8 mouse cellular contexts compared by ENCODE assay signal in the genomic region with DNA sequence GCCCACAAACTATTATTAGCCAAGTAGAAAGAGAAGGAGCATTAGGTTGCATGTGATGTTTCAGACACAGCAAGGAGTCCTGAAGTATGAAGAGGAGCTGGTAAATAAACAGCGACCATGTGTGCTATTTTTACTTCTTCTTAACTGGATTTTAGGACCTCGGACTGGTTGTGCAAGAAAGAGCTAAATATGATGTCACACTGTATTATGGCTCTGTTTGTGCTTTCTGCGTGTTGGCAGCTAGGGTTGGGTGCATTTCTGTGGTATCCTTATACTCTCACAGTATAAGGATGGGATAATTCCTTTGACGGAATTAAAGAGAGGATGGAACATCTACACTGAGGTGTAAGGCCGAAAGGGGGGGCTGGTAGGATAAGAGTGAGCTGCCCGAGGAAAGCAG. TPM values are rescaled to one million over a fixed set of nuclear protein-coding genes. Genes with fewer than 3 reads are reported as not detected.
DNase-seq lines count a peak whose midpoint lies in the region; ATAC-seq lines count a peak whose summit lies in the region.

No protein-coding gene starts in this region.

- no peak for DNase-seq in kidney, adult 18-20 months
- no peak for DNase-seq in limb, embryonic 11.5 days (ENCODE audit: low spot score)
- DNase-seq in left cerebral cortex, postnatal 4 days = no peak
- DNase-seq in frontal cortex, adult 2 months (ENCODE audit: extremely low spot score in 1 of 2, low spot score in 1 of 2) = no peak
- no peak for DNase-seq in urinary bladder, adult 2 months (ENCODE audit: low spot score)

- peak overlapping the region; percentile 33 for H3K27ac ChIP-seq in kidney, embryonic 15.5 days
- peak overlapping the region; percentile 99 for H3K27ac ChIP-seq in embryonic facial prominence, embryonic 15.5 days (replicated peaks)
- no peak overlapping the region for H3K27ac ChIP-seq in limb, embryonic 11.5 days (replicated peaks; ENCODE audit: low read depth, low read length)
- no peak overlapping the region for H3K27ac ChIP-seq in neural tube, embryonic 13.5 days (replicated peaks)

- ATAC-seq in kidney, embryonic 15.5 days (replicated peaks; ENCODE audit: low FRiP score) = no peak
- ATAC-seq in embryonic facial prominence, embryonic 15.5 days (ENCODE audit: insufficient number of reproducible peaks, low FRiP score, low TSS enrichment, low read depth) = no peak
- no peak for ATAC-seq in limb, embryonic 11.5 days (ENCODE audit: insufficient number of reproducible peaks, low FRiP score, low TSS enrichment, low read depth)
- no peak for ATAC-seq in neural tube, embryonic 13.5 days (ENCODE audit: low read depth)

- peaks cover 69% of the 10 kb centered on the region for H3K36me3 ChIP-seq in kidney, embryonic 15.5 days
- peaks cover 50% of the 10 kb centered on the region for H3K36me3 ChIP-seq in embryonic facial prominence, embryonic 15.5 days
- H3K36me3 ChIP-seq in limb, embryonic 11.5 days (ENCODE audit: control insufficient read depth, insufficient read depth, low read length) = peaks cover 42% of the 10 kb centered on the region
- H3K36me3 ChIP-seq in neural tube, embryonic 13.5 days = peaks cover 62% of the 10 kb centered on the region

- peak overlapping the region; percentile 26; the same call in 1 of the 2 replicates for H3K9ac ChIP-seq in kidney, embryonic 15.5 days
- no peak overlapping the region for H3K9ac ChIP-seq in embryonic facial prominence, embryonic 15.5 days
- no peak overlapping the region for H3K9ac ChIP-seq in limb, embryonic 11.5 days (ENCODE audit: low read length)
- H3K9ac ChIP-seq in neural tube, embryonic 13.5 days = peak overlapping the region; percentile 55; the same call in 1 of the 2 replicates

- no peaks in the 10 kb centered on the region for H3K9me3 ChIP-seq in kidney, embryonic 15.5 days (replicated peaks)
- no peaks in the 10 kb centered on the region for H3K9me3 ChIP-seq in embryonic facial prominence, embryonic 15.5 days (replicated peaks)
- H3K9me3 ChIP-seq in limb, embryonic 11.5 days (ENCODE audit: control insufficient read depth, low read length) = no peaks in the 10 kb centered on the region
- no peaks in the 10 kb centered on the region for H3K9me3 ChIP-seq in neural tube, embryonic 13.5 days

- intact Hi-C loops in left cerebral cortex, postnatal 4 days (cut with DNase I) = loop anchor here (10.0 kb wide), 1 partner anchor 110 kb away; a partner anchor contains a TSS

- H3K4me1 ChIP-seq in kidney, embryonic 15.5 days = peaks cover 42% of the 10 kb centered on the region
- H3K4me1 ChIP-seq in embryonic facial prominence, embryonic 15.5 days = peaks cover 40% of the 10 kb centered on the region
- peaks cover 16% of the 10 kb centered on the region for H3K4me1 ChIP-seq in limb, embryonic 11.5 days (ENCODE audit: control insufficient read depth, insufficient read depth, low read length)
- peaks cover 42% of the 10 kb centered on the region for H3K4me1 ChIP-seq in neural tube, embryonic 13.5 days (replicated peaks)

- H3K4me3 ChIP-seq in kidney, embryonic 15.5 days (replicated peaks) = peak overlapping the region; percentile 35
- H3K4me3 ChIP-seq in embryonic facial prominence, embryonic 15.5 days (replicated peaks) = peak overlapping the region; percentile 68
- 0 out of 2 replicates have a peak overlapping the region, but pooled peaks have one; percentile 1 for H3K4me3 ChIP-seq in limb, embryonic 11.5 days (ENCODE audit: low read depth, low read length)
- peak overlapping the region; percentile 21; the same call in 1 of the 2 replicates for H3K4me3 ChIP-seq in neural tube, embryonic 13.5 days

- WGBS in kidney, embryonic 15.5 days = 79% methylated on average over 6 of the region's 6 CpGs
- 62% methylated on average over 6 of the region's 6 CpGs for WGBS in embryonic facial prominence, embryonic 15.5 days
- WGBS in limb, embryonic 11.5 days = 89% methylated on average over 6 of the region's 6 CpGs
- 90% methylated on average over 6 of the region's 6 CpGs for WGBS in neural tube, embryonic 13.5 days

- no peaks in the 10 kb centered on the region for H3K27me3 ChIP-seq in kidney, embryonic 15.5 days
- H3K27me3 ChIP-seq in embryonic facial prominence, embryonic 15.5 days = no peaks in the 10 kb centered on the region
- H3K27me3 ChIP-seq in limb, embryonic 11.5 days (ENCODE audit: control insufficient read depth, insufficient read depth, low read length) = no peaks in the 10 kb centered on the region
- H3K27me3 ChIP-seq in neural tube, embryonic 13.5 days = no peaks in the 10 kb centered on the region

- H3K4me2 ChIP-seq in kidney, embryonic 15.5 days = peak overlapping the region; percentile 72
- peak overlapping the region; percentile 61 for H3K4me2 ChIP-seq in embryonic facial prominence, embryonic 15.5 days (replicated peaks)
- peak overlapping the region; percentile 20; the same call in 1 of the 2 replicates for H3K4me2 ChIP-seq in limb, embryonic 11.5 days (ENCODE audit: low read depth, severe bottlenecking)
- H3K4me2 ChIP-seq in neural tube, embryonic 13.5 days = peak overlapping the region; percentile 77

RNA-seq across cellular contexts. Expression of a gene that starts 3.6 kb away (rescaled TPM):
- 166 and 168 TPM in 2 replicates for polyA plus RNA-seq in kidney, embryonic 15.5 days (2015; fragmentation: Nextera tagmentation; extraction: Ambion mirVana)
- polyA plus RNA-seq in embryonic facial prominence, embryonic 15.5 days (2015; fragmentation: Nextera tagmentation; extraction: Ambion mirVana) = 155 and 156 TPM in 2 replicates
- 58.5 and 62.0 TPM in 2 replicates for polyA plus RNA-seq in limb, embryonic 11.5 days (2014; fragmentation: Nextera tagmentation; extraction: Ambion mirVana)
- 126 and 141 TPM in 2 replicates for polyA plus RNA-seq in neural tube, embryonic 13.5 days (2015; fragmentation: Nextera tagmentation; extraction: Ambion mirVana)
- 10 to 100 TPM; 75.4 to 79.6 TPM for total RNA-seq in left cerebral cortex, postnatal 4 days (2021)
- polyA plus RNA-seq in frontal cortex, adult 2 months (2012; rRNA removed) = 27.6 and 31.0 TPM in 2 replicates
- polyA plus RNA-seq in urinary bladder, adult 2 months (2012; rRNA removed) = 29.9 and 47.6 TPM in 2 replicates

RNA-seq across cellular contexts. Expression of a gene that starts 8.4 kb away (rescaled TPM):
- 32.9 and 33.5 TPM in 2 replicates for polyA plus RNA-seq in kidney, embryonic 15.5 days (2015; fragmentation: Nextera tagmentation; extraction: Ambion mirVana)
- polyA plus RNA-seq in embryonic facial prominence, embryonic 15.5 days (2015; fragmentation: Nextera tagmentation; extraction: Ambion mirVana) = 31.0 and 32.8 TPM in 2 replicates
- 33.2 and 35.2 TPM in 2 replicates for polyA plus RNA-seq in limb, embryonic 11.5 days (2014; fragmentation: Nextera tagmentation; extraction: Ambion mirVana)
- 29.2 and 30.1 TPM in 2 replicates for polyA plus RNA-seq in neural tube, embryonic 13.5 days (2015; fragmentation: Nextera tagmentation; extraction: Ambion mirVana)
- total RNA-seq in left cerebral cortex, postnatal 4 days (2021) = 10 to 100 TPM; 17.5 to 20.0 TPM
- polyA plus RNA-seq in frontal cortex, adult 2 months (2012; rRNA removed) = 19.6 and 20.5 TPM in 2 replicates
- 21.8 and 24.1 TPM in 2 replicates for polyA plus RNA-seq in urinary bladder, adult 2 months (2012; rRNA removed)

RNA-seq across cellular contexts. Expression of a gene that starts 15.9 kb away (rescaled TPM):
- 28.7 and 33.5 TPM in 2 replicates for polyA plus RNA-seq in kidney, embryonic 15.5 days (2015; fragmentation: Nextera tagmentation; extraction: Ambion mirVana)
- polyA plus RNA-seq in embryonic facial prominence, embryonic 15.5 days (2015; fragmentation: Nextera tagmentation; extraction: Ambion mirVana) = 41.3 and 43.1 TPM in 2 replicates
- polyA plus RNA-seq in limb, embryonic 11.5 days (2014; fragmentation: Nextera tagmentation; extraction: Ambion mirVana) = 17.9 and 18.0 TPM in 2 replicates
- 11.8 and 12.2 TPM in 2 replicates for polyA plus RNA-seq in neural tube, embryonic 13.5 days (2015; fragmentation: Nextera tagmentation; extraction: Ambion mirVana)
- 10 to 100 TPM in 1 of 2 experiments, 1 to 10 TPM in 1; 9.4 to 11.6 TPM for total RNA-seq in left cerebral cortex, postnatal 4 days (2021)
- 13.9 and 14.1 TPM in 2 replicates for polyA plus RNA-seq in frontal cortex, adult 2 months (2012; rRNA removed)
- polyA plus RNA-seq in urinary bladder, adult 2 months (2012; rRNA removed) = 40.5 and 45.3 TPM in 2 replicates

RNA-seq across cellular contexts. Expression of a gene that starts 16.1 kb away (rescaled TPM):
- 3.9 and 4.9 TPM in 2 replicates for polyA plus RNA-seq in kidney, embryonic 15.5 days (2015; fragmentation: Nextera tagmentation; extraction: Ambion mirVana)
- polyA plus RNA-seq in embryonic facial prominence, embryonic 15.5 days (2015; fragmentation: Nextera tagmentation; extraction: Ambion mirVana) = 4.2 and 4.5 TPM in 2 replicates
- polyA plus RNA-seq in limb, embryonic 11.5 days (2014; fragmentation: Nextera tagmentation; extraction: Ambion mirVana) = 1.1 and 1.4 TPM in 2 replicates
- polyA plus RNA-seq in neural tube, embryonic 13.5 days (2015; fragmentation: Nextera tagmentation; extraction: Ambion mirVana) = 1.6 and 2.8 TPM in 2 replicates
- 1 to 10 TPM; 1.4 to 1.7 TPM for total RNA-seq in left cerebral cortex, postnatal 4 days (2021)
- polyA plus RNA-seq in frontal cortex, adult 2 months (2012; rRNA removed) = 8.3 and 9.6 TPM in 2 replicates
- 9.4 and 12.3 TPM in 2 replicates for polyA plus RNA-seq in urinary bladder, adult 2 months (2012; rRNA removed)

RNA-seq across cellular contexts. Expression of a gene that starts 21.6 kb away (rescaled TPM):
- polyA plus RNA-seq in kidney, embryonic 15.5 days (2015; fragmentation: Nextera tagmentation; extraction: Ambion mirVana) = 467 and 476 TPM in 2 replicates
- 443 and 458 TPM in 2 replicates for polyA plus RNA-seq in embryonic facial prominence, embryonic 15.5 days (2015; fragmentation: Nextera tagmentation; extraction: Ambion mirVana)
- 567 and 588 TPM in 2 replicates for polyA plus RNA-seq in limb, embryonic 11.5 days (2014; fragmentation: Nextera tagmentation; extraction: Ambion mirVana)
- polyA plus RNA-seq in neural tube, embryonic 13.5 days (2015; fragmentation: Nextera tagmentation; extraction: Ambion mirVana) = 323 and 328 TPM in 2 replicates
- total RNA-seq in left cerebral cortex, postnatal 4 days (2021) = 100 to 1,000 TPM; 385 to 398 TPM
- 257 and 281 TPM in 2 replicates for polyA plus RNA-seq in frontal cortex, adult 2 months (2012; rRNA removed)
- polyA plus RNA-seq in urinary bladder, adult 2 months (2012; rRNA removed) = 398 and 489 TPM in 2 replicates

Comparison
In these comparisons a context has a peak if more than half of its experiments do, and no peak if none do; other contexts are left out.
1. H3K27ac ChIP-seq: peak in kidney, embryonic 15.5 days (single experiment) and embryonic facial prominence, embryonic 15.5 days (single experiment); none in limb, embryonic 11.5 days (single experiment) and neural tube, embryonic 13.5 days (single experiment).
2. H3K4me2 ChIP-seq: peak in every context shown above with its lines; median percentile 77 in neural tube, embryonic 13.5 days; 72 in kidney, embryonic 15.5 days; 61 in embryonic facial prominence, embryonic 15.5 days; 20 in limb, embryonic 11.5 days.
3. H3K4me3 ChIP-seq: peak in every context shown above with its lines; median percentile 68 in embryonic facial prominence, embryonic 15.5 days; 35 in kidney, embryonic 15.5 days; 21 in neural tube, embryonic 13.5 days; 1 in limb, embryonic 11.5 days.
4. H3K9ac ChIP-seq: peak in kidney, embryonic 15.5 days (single experiment) and neural tube, embryonic 13.5 days (single experiment); none in embryonic facial prominence, embryonic 15.5 days (single experiment) and limb, embryonic 11.5 days (single experiment).